14 mouse cellular contexts compared by ENCODE assay signal in genomic region chr5:102817641-102818040, GRCm38 (mm10).
A peak's percentile ranks its signal among the peaks of the same experiment; 100 is the strongest.
DNase-seq lines count a peak whose midpoint lies in the region; ATAC-seq and TF ChIP-seq lines count a peak whose summit lies in the region.
"Had no signal": no experiment of that assay in that cellular context is flagged by ENCODE, and none has a peak within 500 bp of the region (broad histone marks: within the 10 kb centered on the region; RNA-seq: fewer than 3 reads in every experiment).

No protein-coding gene starts in this region.

- H3K9ac ChIP-seq in heart, embryonic 16.5 days (ENCODE audit: low read length), result no peak overlapping the region
- H3K9ac ChIP-seq in stomach, embryonic 15.5 days, result no peak overlapping the region
- H3K9ac ChIP-seq: embryonic facial prominence, embryonic 13.5 days; heart, embryonic 15.5 days had no signal

- no peak for DNase-seq in heart, postnatal 25 days (ENCODE audit: low spot score)
- peak; percentile 95 for DNase-seq in kidney, adult 2 months
- DNase-seq in kidney, postnatal 36 days, result peak; percentile 86 to 93
- no peak for DNase-seq in right cerebral cortex, adult 2 months (ENCODE audit: low spot score in 2 of 2)
- DNase-seq in limb, embryonic 10.5 days (ENCODE audit: low spot score), result no peak
- no peak for DNase-seq in cerebellum, postnatal 25 days
- DNase-seq: adrenal gland, postnatal 36 days; right cerebral cortex, adult 18-20 months had no signal

- no peaks in the 10 kb centered on the region for H3K4me1 ChIP-seq in heart, embryonic 16.5 days (ENCODE audit: control insufficient read depth, insufficient read depth, low read length)
- peaks cover 48% of the 10 kb centered on the region for H3K4me1 ChIP-seq in kidney, adult 2 months (ENCODE audit: control insufficient read depth, insufficient read depth, low read length)
- no peaks in the 10 kb centered on the region for H3K4me1 ChIP-seq in stomach, embryonic 15.5 days
- no peaks in the 10 kb centered on the region for H3K4me1 ChIP-seq in limb, embryonic 10.5 days
- H3K4me1 ChIP-seq: embryonic facial prominence, embryonic 13.5 days; forebrain, embryonic 10.5 days; heart, embryonic 15.5 days had no signal

- 66% methylated on average over 7 of the region's 7 CpGs for WGBS in heart, embryonic 16.5 days
- WGBS in kidney, adult 2 months, result 32% methylated on average over 7 of the region's 7 CpGs
- 67% methylated on average over 7 of the region's 7 CpGs for whole genome bisulfite sequencing in stomach, embryonic 15.5 days
- WGBS in limb, embryonic 10.5 days, result 86% methylated on average over 7 of the region's 7 CpGs

- H3K36me3 ChIP-seq in heart, embryonic 16.5 days (ENCODE audit: control insufficient read depth, insufficient read depth), result no peaks in the 10 kb centered on the region
- no peaks in the 10 kb centered on the region for H3K36me3 ChIP-seq in kidney, adult 2 months (ENCODE audit: control insufficient read depth, insufficient read depth, low read length)
- no peaks in the 10 kb centered on the region for H3K36me3 ChIP-seq in stomach, embryonic 15.5 days
- no peaks in the 10 kb centered on the region for H3K36me3 ChIP-seq in limb, embryonic 10.5 days
- H3K36me3 ChIP-seq: embryonic facial prominence, embryonic 13.5 days; forebrain, embryonic 10.5 days; heart, embryonic 15.5 days had no signal

- no peaks in the 10 kb centered on the region for H3K9me3 ChIP-seq in heart, embryonic 16.5 days (replicated peaks; ENCODE audit: control insufficient read depth, low read length)
- H3K9me3 ChIP-seq in stomach, embryonic 15.5 days, result no peaks in the 10 kb centered on the region
- no peaks in the 10 kb centered on the region for H3K9me3 ChIP-seq in limb, embryonic 10.5 days (replicated peaks)
- H3K9me3 ChIP-seq: embryonic facial prominence, embryonic 13.5 days; forebrain, embryonic 10.5 days; heart, embryonic 15.5 days had no signal

- no peak overlapping the region for H3K27ac ChIP-seq in heart, embryonic 16.5 days (ENCODE audit: low read length)
- no peak overlapping the region; the same call in 1 of the 2 replicates for H3K27ac ChIP-seq in kidney, adult 2 months (ENCODE audit: insufficient read depth, low read depth, low read length)
- H3K27ac ChIP-seq in stomach, embryonic 15.5 days, result no peak overlapping the region
- H3K27ac ChIP-seq in limb, embryonic 10.5 days, result no peak overlapping the region
- H3K27ac ChIP-seq: embryonic facial prominence, embryonic 13.5 days; forebrain, embryonic 10.5 days had no signal

- ATAC-seq in heart, embryonic 16.5 days (replicated peaks; ENCODE audit: extremely low read depth, insufficient read depth, low FRiP score), result peak; percentile 83
- peak; percentile 75; the same call in 1 of the 2 replicates for ATAC-seq in stomach, embryonic 15.5 days (ENCODE audit: insufficient read depth, low FRiP score, low read depth)
- ATAC-seq: lung, postnatal 0 days had no signal

- H3K4me2 ChIP-seq in heart, embryonic 16.5 days (ENCODE audit: low read depth, low read length), result no peak overlapping the region
- no peak overlapping the region for H3K4me2 ChIP-seq in stomach, embryonic 15.5 days
- H3K4me2 ChIP-seq: embryonic facial prominence, embryonic 13.5 days; heart, embryonic 15.5 days had no signal

- TF ChIP-seq POLR2A in kidney, adult 2 months (IDR thresholded peaks at IDR 0.05; ENCODE audit: low read depth, low read length), result peak; percentile 46

- 0 out of 2 replicates have a peak, but pooled peaks have one; percentile 13 for TF ChIP-seq CTCF in kidney, adult 2 months (conservative IDR thresholded peaks at IDR 0.05; ENCODE audit: insufficient read depth, insufficient read length, low read depth, low read length)

- no peak overlapping the region for H3K4me3 ChIP-seq in heart, embryonic 16.5 days (ENCODE audit: low read length)
- H3K4me3 ChIP-seq in kidney, adult 2 months (ENCODE audit: insufficient read depth, low read depth, low read length), result no peak overlapping the region
- no peak overlapping the region for H3K4me3 ChIP-seq in stomach, embryonic 15.5 days (replicated peaks)
- H3K4me3 ChIP-seq in limb, embryonic 10.5 days, result no peak overlapping the region
- H3K4me3 ChIP-seq: embryonic facial prominence, embryonic 13.5 days; forebrain, embryonic 10.5 days; heart, embryonic 15.5 days had no signal

- H3K27me3 ChIP-seq in heart, embryonic 16.5 days (ENCODE audit: control insufficient read depth, insufficient read depth, low read length), result no peaks in the 10 kb centered on the region
- H3K27me3 ChIP-seq in kidney, adult 2 months (replicated peaks; ENCODE audit: control insufficient read depth, insufficient read depth, low read length), result no peaks in the 10 kb centered on the region
- no peaks in the 10 kb centered on the region for H3K27me3 ChIP-seq in stomach, embryonic 15.5 days (replicated peaks)
- no peaks in the 10 kb centered on the region for H3K27me3 ChIP-seq in limb, embryonic 10.5 days (ENCODE audit: low read depth, poor library complexity, severe bottlenecking)
- H3K27me3 ChIP-seq: embryonic facial prominence, embryonic 13.5 days; heart, embryonic 15.5 days had no signal

- intact Hi-C loops in heart, postnatal 25 days (cut with DNase I), result loop anchor here (5.0 kb wide), 1 partner anchor 35 kb away; no protein-coding TSS in a partner anchor

Comparison
In these comparisons a context has a peak if more than half of its experiments do, and no peak if none do; other contexts are left out.
1. DNase-seq: peak in kidney, adult 2 months (single experiment) and kidney, postnatal 36 days (2 of 2); none in heart, postnatal 25 days (single experiment), right cerebral cortex, adult 2 months (0 of 2), limb, embryonic 10.5 days (single experiment) and cerebellum, postnatal 25 days (0 of 2).